Mouse (Mus musculus): ENCODE data around the gene Tlr4.

Gene Tlr4

DNA sequence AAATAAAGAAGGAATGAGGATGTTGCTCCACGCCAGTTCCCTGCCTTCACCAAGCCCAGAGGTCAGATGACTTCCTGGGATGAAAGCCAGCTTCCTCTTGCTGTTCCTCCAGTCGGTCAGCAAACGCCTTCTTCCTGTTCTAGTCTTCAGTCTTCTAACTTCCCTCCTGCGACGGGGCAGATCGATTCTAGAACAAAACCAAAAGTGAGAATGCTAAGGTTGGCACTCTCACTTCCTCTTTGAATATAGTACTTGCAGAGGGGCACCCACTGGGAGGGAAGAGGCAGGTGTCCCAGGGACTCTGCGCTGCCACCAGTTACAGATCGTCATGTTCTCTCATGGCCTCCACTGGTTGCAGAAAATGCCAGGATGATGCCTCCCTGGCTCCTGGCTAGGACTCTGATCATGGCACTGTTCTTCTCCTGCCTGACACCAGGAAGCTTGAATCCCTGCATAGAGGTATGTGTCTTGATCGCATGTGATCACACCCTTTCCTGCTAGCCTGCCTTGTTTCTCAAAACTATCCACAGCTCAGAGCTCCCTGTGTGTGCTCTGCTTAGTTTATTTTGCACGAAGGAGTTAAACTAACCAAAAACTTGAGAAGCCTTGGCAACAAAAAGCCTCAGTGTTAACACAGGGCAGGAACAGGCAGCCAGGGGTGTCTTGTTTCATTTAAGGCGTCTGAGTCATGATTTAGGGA, at the start of gene Tlr4:
Gene Tlr4, plus strand, starts transcription at position 122 of the 700 bp plus-strand sequence.
- no peak for DNase-seq (ENCODE audit: low read depth, low spot score)

DNA sequence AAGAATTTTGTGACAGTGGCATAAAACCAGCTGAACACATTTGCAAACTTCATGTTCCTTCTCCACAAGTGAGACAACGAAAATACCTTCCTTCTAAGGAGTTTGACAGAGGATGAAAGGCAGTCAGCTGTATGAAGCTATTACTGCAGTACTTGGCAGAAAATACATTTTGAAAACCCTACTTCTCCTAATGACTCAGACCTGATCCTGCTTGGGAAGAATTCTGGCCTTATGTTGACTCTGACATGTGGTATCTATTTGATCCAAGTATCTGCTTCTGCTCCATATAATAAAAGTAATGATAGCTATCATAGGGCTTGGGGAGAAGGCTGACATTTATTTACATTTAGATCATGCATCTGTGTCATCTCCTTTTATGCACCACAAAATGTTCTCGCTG, 33.1 kb upstream of the Tlr4 start:
- DNase-seq (ENCODE audit: low read depth, low spot score): no peak

- DNase-seq (ENCODE audit: low read depth, low spot score): no peak
Observed at GRCm38 (mm10) chr4:66796683-66797082, 30.7 kb upstream of the Tlr4 start.

- DNase-seq (ENCODE audit: low read depth, low spot score): no peak
Observed at GRCm38 (mm10) chr4:66804552-66805301, 22.7 kb upstream of the Tlr4 start.

DNA sequence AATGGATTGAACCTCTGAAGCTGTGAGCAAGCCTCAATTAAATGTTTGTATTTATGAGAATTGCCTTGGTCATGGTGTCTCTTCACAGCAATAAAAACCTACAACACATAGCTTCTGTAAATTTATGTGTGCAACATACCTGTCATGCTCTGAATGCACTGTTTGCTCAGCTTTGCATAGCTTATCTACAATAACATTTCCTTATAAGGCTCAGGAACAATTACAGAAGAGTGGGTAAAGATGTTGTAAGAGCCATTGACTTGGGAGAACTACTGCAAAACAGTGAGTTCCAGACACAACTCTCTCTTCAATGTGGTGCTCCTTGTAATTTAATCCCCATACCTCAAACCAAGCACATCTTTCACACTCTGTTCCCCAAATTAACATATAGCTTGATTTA, 21.6 kb upstream of the Tlr4 start:
- DNase-seq (ENCODE audit: low read depth, low spot score): no peak

- DNase-seq (ENCODE audit: low read depth, low spot score): no peak
Observed at GRCm38 (mm10) chr4:66816364-66817026, 10.9 kb upstream of the Tlr4 start.

GRCm38 (mm10) chr4:66821171-66821570, 6.2 kb upstream of the Tlr4 start:
- no peak for DNase-seq (ENCODE audit: low read depth, low spot score)

DNA sequence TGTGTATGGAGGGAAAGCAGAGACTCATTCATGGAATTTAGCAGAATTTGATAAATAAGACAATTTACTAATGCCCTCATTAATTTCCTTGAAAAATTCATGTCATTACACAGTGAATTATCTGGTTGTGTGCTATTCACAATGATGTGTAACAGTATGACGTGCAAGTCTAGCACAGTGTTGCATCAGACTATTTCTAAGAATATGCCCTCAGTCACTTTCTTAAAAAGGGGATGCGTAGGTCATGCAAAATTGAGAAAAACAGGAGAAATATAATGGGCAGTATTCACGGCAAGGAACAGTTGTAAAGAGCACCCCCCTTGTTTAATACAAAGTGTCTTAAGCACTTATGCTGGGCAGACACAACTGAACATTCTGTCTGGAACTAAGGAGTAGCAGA, 5.6 kb upstream of the Tlr4 start:
- DNase-seq (ENCODE audit: low read depth, low spot score): no peak

GRCm38 (mm10) chr4:66828163-66828668, 832 bp downstream of the Tlr4 start:
- no peak for DNase-seq (ENCODE audit: low read depth, low spot score)

DNA sequence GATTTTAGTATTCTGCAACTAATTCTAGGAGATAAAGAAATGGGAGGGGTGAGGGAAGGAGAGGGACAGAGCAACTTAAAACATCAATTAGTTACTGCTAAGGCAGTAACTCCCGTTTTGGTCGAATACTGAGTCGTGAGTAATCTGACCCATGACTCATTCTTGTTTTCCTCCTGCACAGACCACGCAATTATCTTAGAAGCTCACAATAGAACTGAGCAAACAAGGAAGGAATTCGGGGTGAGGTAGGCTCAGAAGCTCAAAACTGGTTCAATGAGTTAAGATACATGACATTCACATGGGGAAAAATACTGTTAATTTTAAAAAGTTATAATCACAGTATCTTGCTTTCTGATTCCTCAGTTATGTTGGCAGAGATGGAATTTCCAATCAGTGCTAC, 1.3 kb downstream of the Tlr4 start:
- no peak for DNase-seq (ENCODE audit: low read depth, low spot score)

GRCm38 (mm10) chr4:66838071-66838470, 10.7 kb downstream of the Tlr4 start:
- no peak for DNase-seq (ENCODE audit: low read depth, low spot score)

- DNase-seq (ENCODE audit: low read depth, low spot score): no peak
Observed at GRCm38 (mm10) chr4:66843255-66843654, 15.9 kb downstream of the Tlr4 start.

- DNase-seq (ENCODE audit: low read depth, low spot score): no peak
Observed at GRCm38 (mm10) chr4:66852011-66852410, 24.6 kb downstream of the Tlr4 start.

- DNase-seq (ENCODE audit: low read depth, low spot score): no peak
Observed at GRCm38 (mm10) chr4:66856992-66857391, 29.6 kb downstream of the Tlr4 start.

- no peak for DNase-seq (ENCODE audit: low read depth, low spot score)
Observed at GRCm38 (mm10) chr4:66869919-66870318, 42.5 kb downstream of the Tlr4 start.

GRCm38 (mm10) chr4:66872026-66872425, 44.6 kb downstream of the Tlr4 start:
- DNase-seq (ENCODE audit: low read depth, low spot score): no peak

DNA sequence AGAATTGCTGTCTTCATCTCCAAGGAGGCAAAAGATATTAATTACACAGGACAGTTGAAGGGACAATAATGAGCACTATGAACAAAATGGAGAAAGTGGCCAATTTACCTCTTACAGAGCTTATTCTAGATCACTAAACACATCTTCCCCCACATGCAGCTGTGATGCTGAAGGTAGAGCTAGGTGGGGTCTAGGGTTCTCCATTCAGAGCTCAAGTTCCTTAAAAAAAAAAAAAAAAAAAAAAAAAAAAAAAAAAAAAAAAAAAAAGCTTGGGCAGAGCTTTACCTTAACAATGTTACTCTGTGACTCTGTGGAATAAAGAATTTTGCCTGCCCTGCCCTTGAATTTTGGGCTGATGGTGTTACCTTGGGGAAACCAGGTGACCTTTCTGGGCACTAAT, 46.0 kb downstream of the Tlr4 start:
- DNase-seq (ENCODE audit: low read depth, low spot score): no peak

DNA sequence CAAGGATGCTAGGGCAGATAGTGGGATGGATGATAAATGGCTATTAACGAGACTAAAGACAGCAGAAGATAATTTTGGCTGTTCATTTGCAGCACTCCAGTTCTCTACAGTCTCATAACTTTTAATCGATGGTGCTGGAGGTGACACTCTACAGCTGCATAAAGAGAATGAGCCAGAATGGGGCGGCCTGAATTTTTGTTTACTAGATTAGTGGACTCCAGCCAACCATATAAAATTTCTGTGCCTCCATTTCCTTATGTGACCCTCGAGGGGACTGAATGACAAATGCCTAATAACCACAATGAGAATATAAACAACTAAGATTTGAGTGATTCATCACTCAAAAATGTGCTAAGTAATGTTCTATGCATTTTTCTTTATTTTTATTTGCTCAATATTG, 48.4 kb downstream of the Tlr4 start:
- DNase-seq (ENCODE audit: low read depth, low spot score): no peak

DNA sequence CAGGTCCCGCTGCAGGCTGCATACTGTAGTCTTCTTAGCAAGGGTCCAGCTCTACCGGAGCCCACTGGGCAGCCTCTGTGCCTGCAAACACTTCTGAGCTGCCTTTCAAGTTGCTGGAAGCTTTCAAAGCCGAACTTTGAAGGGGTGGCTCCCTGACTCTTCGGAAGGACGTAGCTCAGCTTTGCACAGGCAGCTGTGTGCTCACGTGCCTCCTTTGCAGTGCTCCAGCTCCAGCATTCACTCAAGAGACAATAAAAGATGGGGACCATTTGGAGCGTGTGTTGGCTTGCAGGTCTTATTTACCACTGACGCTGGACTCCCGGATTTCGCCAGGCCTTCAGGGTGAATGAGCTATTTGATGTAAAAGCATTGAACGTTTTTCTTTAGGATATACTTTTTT, 50.2 kb downstream of the Tlr4 start:
- DNase-seq (ENCODE audit: low read depth, low spot score): no peak

- DNase-seq (ENCODE audit: low read depth, low spot score): no peak
Observed at GRCm38 (mm10) chr4:66881496-66881895, 54.1 kb downstream of the Tlr4 start.

DNA sequence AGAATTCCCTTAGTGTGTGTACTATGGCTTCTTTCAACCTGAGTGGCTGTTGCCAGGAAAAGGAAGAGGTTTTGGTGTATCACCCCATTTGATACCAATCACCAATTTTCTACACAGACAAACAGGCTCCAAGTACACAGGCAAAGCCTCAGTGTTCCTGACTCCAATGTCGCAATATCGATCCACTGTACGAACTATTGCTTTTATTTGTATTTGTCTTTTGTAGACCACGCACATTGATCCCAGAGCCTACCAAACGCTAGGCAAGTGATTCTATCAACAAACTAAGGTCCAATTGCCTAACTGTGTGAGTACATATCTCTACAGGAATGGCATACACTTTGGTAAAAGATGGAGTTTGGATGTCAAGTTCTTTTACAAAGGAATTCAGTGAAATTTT, 55.9 kb downstream of the Tlr4 start:
- no peak for DNase-seq (ENCODE audit: low read depth, low spot score)

DNA sequence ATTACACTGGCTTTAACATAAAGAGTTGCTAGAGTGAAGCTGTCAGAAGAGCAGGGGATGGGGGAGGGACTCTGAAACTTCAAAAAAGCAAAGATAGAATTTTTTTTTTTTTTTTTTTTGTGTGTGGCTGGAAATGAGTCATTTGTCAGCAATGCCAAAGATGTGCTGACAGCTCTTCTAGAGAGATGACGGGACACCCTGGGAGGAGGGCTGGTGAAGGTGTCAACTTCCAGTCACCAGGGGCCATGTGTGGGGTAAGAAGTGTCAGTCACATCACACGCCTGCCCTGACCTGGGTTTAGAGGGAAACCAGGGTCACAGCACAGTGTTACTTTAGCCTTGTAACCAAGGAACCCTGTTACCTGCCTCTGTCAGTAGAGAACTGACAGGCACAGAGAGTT, 67.2 kb downstream of the Tlr4 start:
- DNase-seq (ENCODE audit: low read depth, low spot score): no peak

DNA sequence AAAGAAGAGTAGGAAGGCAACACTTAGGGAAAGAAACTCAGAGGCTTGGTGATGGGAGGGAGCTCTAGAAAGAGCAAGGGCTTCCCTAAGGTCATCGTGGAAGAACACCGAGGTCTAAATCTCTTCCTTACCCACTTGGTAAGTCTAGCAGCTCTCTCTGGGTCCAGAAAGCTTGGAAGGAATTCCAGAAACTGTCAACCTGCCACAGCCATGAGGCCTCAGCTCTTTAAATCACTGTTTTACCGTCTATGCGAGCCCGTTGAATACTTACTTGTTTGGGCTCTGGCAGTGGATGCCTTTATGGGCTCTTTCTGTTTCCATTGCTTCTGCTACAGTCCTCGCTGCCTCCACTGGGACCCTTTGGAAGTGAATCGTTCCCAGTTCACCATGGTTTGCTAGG, 67.6 kb downstream of the Tlr4 start:
- DNase-seq (ENCODE audit: low read depth, low spot score): no peak

Data from R1 (cell line).